Mouse (Mus musculus): ENCODE results near the gene Tpd52l2.

DNA sequence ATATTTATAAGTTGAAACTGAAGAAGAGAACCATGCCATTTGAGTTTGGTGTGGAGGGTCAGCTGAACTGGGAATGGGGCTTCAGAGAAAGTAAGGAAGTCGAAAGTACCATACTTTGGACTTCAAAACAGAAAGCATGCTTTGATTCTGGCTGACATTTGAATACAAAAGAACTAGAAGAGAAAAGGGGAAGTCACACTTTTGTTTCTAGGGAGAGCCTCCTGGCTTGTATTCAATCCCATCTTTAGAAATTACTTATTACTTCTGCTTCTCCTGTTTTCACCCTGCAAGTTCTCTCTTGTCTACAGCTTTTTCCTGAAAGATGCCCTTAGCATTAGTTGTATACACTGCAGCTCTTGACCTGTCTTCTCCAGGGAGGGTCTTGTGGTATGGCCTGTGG is 51.3 kb downstream of the Tpd52l2 start:
- TF ChIP-seq POLR2A (IDR thresholded peaks at IDR 0.05; ENCODE audit: insufficient read length, low read depth) (no peak), MYOD1 (IDR thresholded peaks at IDR 0.05; ENCODE audit: control insufficient read depth in 1 of 3, insufficient read length in 2 of 3, low read depth in 2 of 3) (no peak), USF1 (IDR thresholded peaks at IDR 0.05; ENCODE audit: low read depth) (no peak), TCF3 (IDR thresholded peaks at IDR 0.05; ENCODE audit: insufficient read length, low read depth) (no peak), MYOG (IDR thresholded peaks at IDR 0.05; ENCODE audit: control insufficient read depth in 1 of 3, insufficient read depth in 1 of 3, insufficient read length in 2 of 3, low read depth in 2 of 3) (no peak), MAX (IDR thresholded peaks at IDR 0.05; ENCODE audit: low read depth) (no peak), CEBPB (IDR thresholded peaks at IDR 0.05; ENCODE audit: insufficient read depth, poor library complexity, severe bottlenecking) (no peak)

Data from myocyte (in vitro differentiated cells).